Mouse (Mus musculus): Measurements from ENCODE around the gene Olfr810.

Gene Olfr810

DNA sequence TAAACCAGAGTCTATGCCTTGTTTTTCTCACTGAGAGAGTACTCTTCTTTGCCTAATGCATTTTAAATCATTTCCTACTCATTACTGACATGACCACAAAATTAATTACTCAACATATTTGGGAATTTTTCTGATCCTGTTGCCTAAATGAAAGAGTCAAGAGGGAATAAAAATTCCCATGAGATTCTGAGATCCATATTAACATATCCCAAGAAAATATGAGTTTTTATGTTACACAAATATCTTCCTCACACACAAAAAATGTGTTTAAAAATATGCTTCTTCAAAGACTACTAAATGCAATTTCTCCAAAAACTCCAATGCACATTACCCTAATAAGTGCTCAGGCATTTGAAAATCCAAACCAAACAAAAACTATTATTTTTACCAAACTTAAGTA is at the start of gene Olfr810:
Gene Olfr810, minus strand, starts transcription at position 101 of the 400 bp plus-strand sequence.
- no peak for DNase-seq (ENCODE audit: low read depth in 2 of 2, low spot score in 2 of 2)

DNA sequence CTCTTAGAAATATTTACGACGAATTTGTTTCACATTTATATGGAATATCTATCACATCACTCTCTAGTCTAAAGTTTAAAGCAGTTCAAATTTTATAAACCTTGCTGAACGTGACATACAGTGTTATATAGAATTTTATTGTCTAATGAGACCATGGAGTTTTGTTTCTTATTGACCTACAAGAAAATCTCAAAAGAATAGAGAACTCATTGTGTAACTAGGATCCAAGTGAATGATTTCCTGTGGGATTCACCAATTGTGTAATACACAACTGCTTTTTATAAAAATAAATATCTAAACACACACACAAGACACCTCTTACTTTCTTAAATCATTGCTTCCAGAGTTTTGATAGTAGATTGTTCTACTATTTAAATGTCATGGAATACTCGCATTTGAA is 9.6 kb upstream of the Olfr810 start, which contains the start of gene Olfr811:
Gene Olfr811, minus strand, starts transcription at position 101 of the 400 bp plus-strand sequence.
- no peak for DNase-seq (ENCODE audit: low read depth in 2 of 2, low spot score in 2 of 2)

DNA sequence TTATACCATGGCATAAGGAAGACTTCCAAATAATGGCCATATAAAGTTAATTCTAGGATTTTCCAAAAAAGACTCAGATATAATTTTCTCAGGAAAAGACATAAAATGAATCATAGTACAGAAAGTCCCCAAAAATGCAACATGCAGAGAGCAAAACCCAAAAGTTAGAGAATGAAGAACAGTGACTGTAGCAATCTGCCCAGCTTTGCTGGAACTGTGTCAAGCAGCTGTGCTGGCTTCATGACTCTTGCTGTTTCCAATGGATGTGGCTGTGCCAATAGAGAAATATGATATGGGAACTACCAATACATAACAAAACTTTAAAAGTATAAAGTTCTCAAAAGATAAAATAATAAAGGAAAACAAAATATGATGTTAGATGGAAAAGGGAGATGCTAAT is 16.6 kb downstream of the Olfr810 start:
- DNase-seq (ENCODE audit: low read depth in 2 of 2, low spot score in 2 of 2), result no peak

DNA sequence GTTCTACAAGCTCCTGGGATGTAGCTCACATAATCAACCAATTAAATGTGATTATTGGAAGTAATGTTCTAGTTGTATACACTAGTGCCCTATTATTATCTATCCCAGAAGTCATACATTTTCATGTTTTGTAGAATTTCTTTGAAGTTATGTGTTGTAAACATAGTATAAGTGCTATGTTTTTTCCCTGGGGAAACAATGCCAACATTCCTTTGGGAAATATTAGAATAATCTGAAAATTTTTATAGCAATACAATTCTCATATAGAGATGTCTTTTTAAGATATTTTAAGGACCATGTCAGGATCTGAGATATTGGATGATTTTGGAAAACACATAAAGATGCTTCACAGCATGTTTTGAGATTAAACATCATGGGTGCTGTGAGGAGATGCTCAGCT is 20.4 kb downstream of the Olfr810 start, which contains the start of gene Olfr809:
Gene Olfr809, plus strand, starts transcription at position 301 of the 400 bp plus-strand sequence.
- no peak for DNase-seq (ENCODE audit: low read depth in 2 of 2, low spot score in 2 of 2)

DNA sequence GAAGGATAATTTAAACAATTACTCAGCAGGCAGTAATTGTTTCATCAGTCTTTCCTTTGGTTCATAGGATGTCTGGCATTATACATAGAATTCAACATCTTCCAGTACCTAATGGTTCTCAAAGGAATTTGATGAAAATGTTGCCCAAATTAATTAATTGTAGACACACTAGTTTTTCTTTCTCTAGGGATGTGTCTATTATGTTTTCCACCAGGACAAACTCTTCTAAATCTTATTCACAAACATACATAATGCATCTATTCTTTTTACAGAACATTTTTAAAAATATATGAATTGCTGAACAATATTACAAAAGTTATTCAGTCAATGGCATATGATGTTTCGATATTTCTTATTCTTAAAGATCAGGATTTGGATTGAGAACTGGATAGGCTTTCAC is 29.5 kb downstream of the Olfr810 start, which contains the start of gene Olfr808:
Gene Olfr808, plus strand, starts transcription at position 301 of the 400 bp plus-strand sequence.
- DNase-seq (ENCODE audit: low read depth in 2 of 2, low spot score in 2 of 2), result no peak

DNA sequence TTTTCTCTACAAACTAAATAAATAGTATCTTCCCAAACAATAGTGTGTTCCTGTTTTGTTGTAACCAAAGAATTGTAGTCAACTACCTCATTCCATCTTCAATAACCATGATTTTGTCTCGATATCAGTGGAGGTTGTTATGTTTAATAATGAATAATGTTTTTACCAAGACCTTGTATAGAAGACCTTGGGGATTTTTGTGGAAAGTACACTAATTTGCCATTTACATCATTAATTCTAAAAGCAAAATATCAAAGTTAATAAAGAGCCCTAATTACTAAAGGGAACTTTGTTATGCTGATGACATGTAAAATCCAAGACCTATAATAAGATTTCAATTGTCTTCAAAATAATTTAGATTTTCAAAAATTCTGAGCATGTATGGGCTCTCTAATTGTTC is 37.0 kb downstream of the Olfr810 start, which contains the start of gene Olfr807:
Gene Olfr807, minus strand, starts transcription at position 101 of the 400 bp plus-strand sequence.
- no peak for DNase-seq (ENCODE audit: low read depth in 2 of 2, low spot score in 2 of 2)

DNA sequence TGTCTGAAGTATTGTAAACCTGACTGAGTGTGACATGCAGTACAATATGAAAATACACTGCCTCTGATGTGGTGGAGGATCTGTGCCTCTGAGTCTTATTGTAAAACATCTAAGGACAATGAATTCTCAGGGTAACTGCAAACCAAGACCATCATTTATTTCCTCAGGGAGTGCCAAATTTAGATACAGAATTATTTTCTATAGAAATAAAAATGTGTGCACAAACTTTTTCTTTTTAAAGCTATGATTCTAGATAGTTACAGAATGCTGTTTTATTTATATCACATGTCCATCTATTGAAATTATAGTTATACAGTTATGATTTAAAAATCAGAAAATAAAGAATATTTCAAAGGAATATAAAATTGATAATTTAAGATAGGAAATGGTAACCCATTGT is 52.9 kb downstream of the Olfr810 start, which contains the start of gene Olfr806:
Gene Olfr806, minus strand, starts transcription at position 101 of the 400 bp plus-strand sequence.
- no peak for DNase-seq (ENCODE audit: low read depth in 2 of 2, low spot score in 2 of 2)

All from CD8-positive naive resting alpha-beta T cell, adult 2 months (primary cell).